Comparison of ENCODE assay signal across 8 mouse cellular contexts in the genomic region with DNA sequence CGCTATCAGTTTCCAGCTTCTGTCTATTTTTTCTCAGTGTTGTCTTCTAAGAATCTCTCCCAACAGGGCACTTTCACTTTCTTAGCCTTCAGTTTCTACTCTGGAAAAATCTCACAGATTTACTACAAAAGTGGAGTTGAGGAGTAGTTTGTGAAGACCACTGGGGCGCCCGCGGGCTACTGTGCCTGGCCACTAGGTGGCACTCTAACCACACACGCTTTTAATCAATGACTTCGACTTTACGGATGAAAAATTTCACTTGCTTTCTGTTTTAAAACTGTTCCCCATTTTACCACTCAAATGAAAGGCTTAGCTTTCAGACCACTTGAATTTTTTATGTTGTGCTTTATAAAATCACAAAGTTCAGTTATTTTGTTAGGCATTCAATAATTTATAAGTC.
A peak's percentile ranks its signal among the peaks of the same experiment; 100 is the strongest.
DNase-seq lines count a peak whose midpoint lies in the region; ATAC-seq and TF ChIP-seq lines count a peak whose summit lies in the region.

No protein-coding gene starts in this region.

- TF ChIP-seq CTCF in layer of hippocampus, adult 2 months (conservative IDR thresholded peaks at IDR 0.05), result peak; percentile 97
- peak; percentile 79 for TF ChIP-seq CTCF in lung, postnatal 0 days (IDR thresholded peaks at IDR 0.05)

- no peak for TF ChIP-seq EP300 in lung, postnatal 0 days (IDR thresholded peaks at IDR 0.05)

- H3K4me3 ChIP-seq in heart, embryonic 14.5 days (ENCODE audit: control insufficient read depth in 1 of 2, insufficient read depth in 1 of 2, low read depth in 1 of 2, low read length in 2 of 2), result no peak overlapping the region
- no peak overlapping the region for H3K4me3 ChIP-seq in layer of hippocampus, adult 2 months
- H3K4me3 ChIP-seq in lung, postnatal 0 days (ENCODE audit: low read depth, low read length), result no peak overlapping the region

- H3K4me1 ChIP-seq in heart, embryonic 14.5 days (ENCODE audit: control insufficient read depth in 2 of 2, insufficient read depth in 2 of 2, low read length in 2 of 2), result no peaks in the 10 kb centered on the region
- no peaks in the 10 kb centered on the region for H3K4me1 ChIP-seq in lung, postnatal 0 days (ENCODE audit: insufficient read depth, low read depth, low read length)

- 9% methylated on average over 7 of the region's 7 CpGs for WGBS in heart, embryonic 14.5 days
- WGBS in lung, postnatal 0 days, result 11% methylated on average over 7 of the region's 7 CpGs

- no peak for ATAC-seq in heart, embryonic 14.5 days (ENCODE audit: insufficient number of reproducible peaks, insufficient read depth, low FRiP score, low read depth)
- no peak for ATAC-seq in lung, postnatal 0 days

- H3K4me2 ChIP-seq in heart, embryonic 14.5 days (ENCODE audit: low read length), result peak overlapping the region; percentile 24
- peak overlapping the region; percentile 35 for H3K4me2 ChIP-seq in lung, postnatal 0 days (replicated peaks; ENCODE audit: low read depth, low read length)

- peak; percentile 46 for DNase-seq in CD4-positive helper T cell, adult 2 months (ENCODE audit: low read depth, low spot score)
- DNase-seq in adipocyte (ENCODE audit: low spot score), result peak; percentile 15
- DNase-seq in embryo, embryonic 10.5 days (ENCODE audit: low spot score), result peak; percentile 84
- DNase-seq in layer of hippocampus, adult 2 months (ENCODE audit: low spot score in 2 of 2), result peak; percentile 57 to 84
- DNase-seq in lung, postnatal 0 days (ENCODE audit: low spot score), result peak; percentile 58
- DNase-seq in retina, postnatal 1 day, result peak; percentile 76
- DNase-seq in thymus, postnatal 4 days, result peak; percentile 73

- H3K36me3 ChIP-seq in heart, embryonic 14.5 days (ENCODE audit: control insufficient read depth, insufficient read depth, low read length), result no peaks in the 10 kb centered on the region
- no peaks in the 10 kb centered on the region for H3K36me3 ChIP-seq in lung, postnatal 0 days (ENCODE audit: insufficient read depth, low read length)

- H3K9ac ChIP-seq in heart, embryonic 14.5 days (ENCODE audit: low read length), result no peak overlapping the region
- no peak overlapping the region for H3K9ac ChIP-seq in lung, postnatal 0 days (replicated peaks; ENCODE audit: low read depth)

- H3K27ac ChIP-seq in heart, embryonic 14.5 days (replicated peaks in 1 of 2; ENCODE audit: control insufficient read depth in 1 of 2, insufficient read depth in 1 of 2, low read depth in 2 of 2, low read length in 2 of 2), result no peak overlapping the region
- H3K27ac ChIP-seq in layer of hippocampus, adult 2 months, result no peak overlapping the region
- H3K27ac ChIP-seq in lung, postnatal 0 days (ENCODE audit: low read length), result no peak overlapping the region

- H3K9me3 ChIP-seq in heart, embryonic 14.5 days (ENCODE audit: control insufficient read depth, low read length), result no peaks in the 10 kb centered on the region
- H3K9me3 ChIP-seq in lung, postnatal 0 days (ENCODE audit: low read length), result no peaks in the 10 kb centered on the region

- no peaks in the 10 kb centered on the region for H3K27me3 ChIP-seq in heart, embryonic 14.5 days (ENCODE audit: control insufficient read depth, insufficient read depth, low read length)
- H3K27me3 ChIP-seq in lung, postnatal 0 days (replicated peaks; ENCODE audit: insufficient read depth, low read length), result no peaks in the 10 kb centered on the region

Comparison
In these comparisons a context has a peak if more than half of its experiments do, and no peak if none do; other contexts are left out.
1. DNase-seq: peak in every context shown above with its lines; median percentile 84 in embryo, embryonic 10.5 days; 76 in retina, postnatal 1 day; 73 in thymus, postnatal 4 days; 70 in layer of hippocampus, adult 2 months; 58 in lung, postnatal 0 days; 46 in CD4-positive helper T cell, adult 2 months; 15 in adipocyte.